Mouse (Mus musculus): ENCODE measurements around the gene Acsl5. TPM values are rescaled to one million over a fixed set of nuclear protein-coding genes. Genes with fewer than 3 reads are reported as not detected.

Acsl5 gene
- polyA plus RNA-seq, 1 experiment, result 185 TPM

DNA sequence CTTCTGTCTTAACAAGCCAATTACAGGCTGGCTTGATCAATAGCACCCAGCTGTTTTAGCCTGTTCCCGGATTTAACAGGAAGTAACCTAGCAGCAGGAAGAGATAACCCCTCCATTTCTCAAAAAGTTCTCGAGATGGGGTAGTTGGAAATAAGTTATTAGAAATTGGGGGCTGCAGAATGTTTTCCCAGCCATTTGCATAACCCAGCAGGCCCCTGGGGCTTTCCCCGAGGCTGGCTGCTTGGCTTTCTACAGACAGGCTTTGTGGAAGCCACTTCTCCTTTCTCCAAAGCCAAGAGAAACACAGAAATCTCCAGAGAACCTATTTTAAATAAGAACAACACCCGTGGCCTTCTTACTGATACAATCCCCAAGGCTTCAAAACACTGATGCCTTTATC is 41.4 kb downstream of the Acsl5 start:
- Histone ChIP-seq H3K4me1 (ENCODE audit: control insufficient read depth, insufficient read depth, insufficient read length, low read length) (no peaks in the 10 kb centered on the region), H3K36me3 (ENCODE audit: control insufficient read depth, insufficient read depth, low read length) (peaks cover 88% of the 10 kb centered on the region), H3K27me3 (ENCODE audit: control insufficient read depth, insufficient read depth, low read length) (no peaks in the 10 kb centered on the region), H3K27ac (ENCODE audit: insufficient read depth, low read depth, low read length) (no peak overlapping the region), H3K4me3 (ENCODE audit: low read depth, low read length) (no peak overlapping the region)
- TF ChIP-seq CTCF (IDR thresholded peaks at IDR 0.05; ENCODE audit: extremely low read depth, insufficient read length, insufficient replicate concordance, low read depth, low read length) (no peak), POLR2A (IDR thresholded peaks at IDR 0.05; ENCODE audit: low read depth, low read length) (no peak)
- WGBS, result 44% methylated on average over 4 of the region's 4 CpGs

GRCm38 (mm10) chr19:55295075-55295474 is 43.3 kb downstream of the Acsl5 start:
- WGBS, result 80% methylated on average over 9 of the region's 9 CpGs

DNA sequence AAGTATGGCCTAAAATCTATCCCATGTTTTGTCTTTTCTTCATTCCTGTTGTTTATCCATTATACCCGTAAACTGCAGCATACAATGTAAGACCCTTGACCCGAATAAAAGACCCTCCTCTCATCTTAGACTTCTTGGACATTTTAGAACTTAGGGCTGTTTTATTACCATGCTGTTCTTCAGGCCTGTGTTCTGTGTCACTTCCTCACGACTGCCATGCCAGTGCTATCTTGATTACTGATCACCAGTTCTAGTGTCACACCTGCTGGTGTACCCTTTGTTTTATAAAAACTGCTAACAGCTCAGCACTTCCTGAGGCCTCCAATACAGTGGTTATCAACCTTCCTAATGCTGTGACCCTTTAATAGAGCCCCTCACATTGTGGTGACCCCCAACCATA is 43.8 kb downstream of the Acsl5 start:
- H3K4me3 ChIP-seq (ENCODE audit: low read depth, low read length), result no peak overlapping the region
- H3K27ac ChIP-seq (ENCODE audit: insufficient read depth, low read depth, low read length), result no peak overlapping the region
- peaks cover 79% of the 10 kb centered on the region for H3K36me3 ChIP-seq (ENCODE audit: control insufficient read depth, insufficient read depth, low read length)
- H3K27me3 ChIP-seq (ENCODE audit: control insufficient read depth, insufficient read depth, low read length), result no peaks in the 10 kb centered on the region
- 64% methylated on average over 3 of the region's 3 CpGs for WGBS
- no peaks in the 10 kb centered on the region for H3K4me1 ChIP-seq (ENCODE audit: control insufficient read depth, insufficient read depth, insufficient read length, low read length)
- TF ChIP-seq CTCF (IDR thresholded peaks at IDR 0.05; ENCODE audit: extremely low read depth, insufficient read length, insufficient replicate concordance, low read depth, low read length), result no peak
- TF ChIP-seq POLR2A (IDR thresholded peaks at IDR 0.05; ENCODE audit: low read depth, low read length), result no peak

More at GRCm38 (mm10) chr19:55295075-55295474, 43.3 kb downstream of the Acsl5 start:
- Histone ChIP-seq H3K27me3 (ENCODE audit: control insufficient read depth, insufficient read depth, low read length) (no peaks in the 10 kb centered on the region), H3K36me3 (ENCODE audit: control insufficient read depth, insufficient read depth, low read length) (peaks cover 82% of the 10 kb centered on the region), H3K4me1 (ENCODE audit: control insufficient read depth, insufficient read depth, insufficient read length, low read length) (no peaks in the 10 kb centered on the region), H3K4me3 (ENCODE audit: low read depth, low read length) (no peak overlapping the region), H3K27ac (ENCODE audit: insufficient read depth, low read depth, low read length) (no peak overlapping the region)
- TF ChIP-seq POLR2A (IDR thresholded peaks at IDR 0.05; ENCODE audit: low read depth, low read length) (no peak), CTCF (IDR thresholded peaks at IDR 0.05; ENCODE audit: extremely low read depth, insufficient read length, insufficient replicate concordance, low read depth, low read length) (no peak)

GRCm38 (mm10) chr19:55296301-55296700 is 44.6 kb downstream of the Acsl5 start:
- Histone ChIP-seq H3K27me3 (ENCODE audit: control insufficient read depth, insufficient read depth, low read length) (no peaks in the 10 kb centered on the region), H3K27ac (ENCODE audit: insufficient read depth, low read depth, low read length) (no peak overlapping the region), H3K4me1 (ENCODE audit: control insufficient read depth, insufficient read depth, insufficient read length, low read length) (no peaks in the 10 kb centered on the region), H3K4me3 (ENCODE audit: low read depth, low read length) (no peak overlapping the region), H3K36me3 (ENCODE audit: control insufficient read depth, insufficient read depth, low read length) (peaks cover 76% of the 10 kb centered on the region)
- TF ChIP-seq POLR2A (IDR thresholded peaks at IDR 0.05; ENCODE audit: low read depth, low read length) (no peak), CTCF (IDR thresholded peaks at IDR 0.05; ENCODE audit: extremely low read depth, insufficient read length, insufficient replicate concordance, low read depth, low read length) (no peak)
- WGBS, result 91% methylated on average over 2 of the region's 2 CpGs

DNA sequence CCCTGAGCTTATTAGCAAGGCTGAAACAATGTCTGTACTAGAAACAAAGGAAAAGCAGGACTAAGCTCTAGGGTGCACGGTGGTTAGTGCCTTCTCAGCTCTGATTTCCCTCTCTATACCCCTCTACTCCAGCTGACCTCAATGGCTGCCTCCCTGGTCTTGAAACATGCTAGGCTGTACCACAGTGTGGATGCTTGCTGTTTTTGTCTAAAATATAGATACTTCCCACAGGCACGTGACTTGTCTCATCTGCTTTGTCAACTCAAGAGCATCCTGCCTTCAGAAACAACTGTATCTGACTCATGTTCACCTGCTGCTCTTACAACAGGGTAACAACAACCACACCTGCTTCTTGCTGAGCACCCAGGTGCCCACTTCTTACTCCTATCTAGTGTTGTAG is 45.8 kb downstream of the Acsl5 start:
- Histone ChIP-seq H3K27me3 (ENCODE audit: control insufficient read depth, insufficient read depth, low read length) (no peaks in the 10 kb centered on the region), H3K36me3 (ENCODE audit: control insufficient read depth, insufficient read depth, low read length) (peaks cover 71% of the 10 kb centered on the region), H3K4me1 (ENCODE audit: control insufficient read depth, insufficient read depth, insufficient read length, low read length) (no peaks in the 10 kb centered on the region), H3K27ac (ENCODE audit: insufficient read depth, low read depth, low read length) (no peak overlapping the region), H3K4me3 (ENCODE audit: low read depth, low read length) (no peak overlapping the region)
- WGBS, result 90% methylated on average over 2 of the region's 2 CpGs
- TF ChIP-seq POLR2A (IDR thresholded peaks at IDR 0.05; ENCODE audit: low read depth, low read length) (no peak), CTCF (IDR thresholded peaks at IDR 0.05; ENCODE audit: extremely low read depth, insufficient read length, insufficient replicate concordance, low read depth, low read length) (no peak)

DNA sequence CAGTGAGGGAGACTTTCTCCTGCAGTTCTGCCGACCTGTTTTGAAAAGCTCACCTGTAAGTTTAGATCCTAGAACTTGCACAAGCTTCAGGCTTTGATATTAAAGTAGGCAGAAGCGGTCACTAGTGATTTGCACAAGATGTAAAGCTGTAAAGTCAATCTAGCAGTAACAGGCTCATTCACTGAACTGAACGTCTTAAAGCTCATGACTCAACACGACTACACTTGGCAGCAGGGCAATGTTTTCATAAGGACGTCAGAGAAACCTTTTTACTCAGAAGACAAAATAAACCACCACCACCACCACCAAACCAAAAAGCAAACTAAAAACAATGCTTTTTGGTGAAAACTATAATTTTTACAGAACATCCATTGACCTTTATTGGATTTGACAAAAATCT is 46.2 kb downstream of the Acsl5 start:
- H3K36me3 ChIP-seq (ENCODE audit: control insufficient read depth, insufficient read depth, low read length), result peaks cover 70% of the 10 kb centered on the region
- 72% methylated on average over 5 of the region's 5 CpGs for WGBS
- H3K27ac ChIP-seq (ENCODE audit: insufficient read depth, low read depth, low read length), result no peak overlapping the region

GRCm38 (mm10) chr19:55299378-55299777 is 47.6 kb downstream of the Acsl5 start:
- WGBS, result 96% methylated on average over 1 of the region's 1 CpGs

More for the DNA sequence above, 46.2 kb downstream of the Acsl5 start:
- Histone ChIP-seq H3K4me1 (ENCODE audit: control insufficient read depth, insufficient read depth, insufficient read length, low read length) (no peaks in the 10 kb centered on the region), H3K27me3 (ENCODE audit: control insufficient read depth, insufficient read depth, low read length) (no peaks in the 10 kb centered on the region), H3K4me3 (ENCODE audit: low read depth, low read length) (no peak overlapping the region)
- TF ChIP-seq POLR2A (IDR thresholded peaks at IDR 0.05; ENCODE audit: low read depth, low read length), result no peak
- no peak for TF ChIP-seq CTCF (IDR thresholded peaks at IDR 0.05; ENCODE audit: extremely low read depth, insufficient read length, insufficient replicate concordance, low read depth, low read length)

More at GRCm38 (mm10) chr19:55299378-55299777, 47.6 kb downstream of the Acsl5 start:
- no peaks in the 10 kb centered on the region for H3K27me3 ChIP-seq (ENCODE audit: control insufficient read depth, insufficient read depth, low read length)
- H3K36me3 ChIP-seq (ENCODE audit: control insufficient read depth, insufficient read depth, low read length), result peaks cover 67% of the 10 kb centered on the region
- H3K4me1 ChIP-seq (ENCODE audit: control insufficient read depth, insufficient read depth, insufficient read length, low read length), result no peaks in the 10 kb centered on the region
- H3K4me3 ChIP-seq (ENCODE audit: low read depth, low read length), result no peak overlapping the region
- TF ChIP-seq POLR2A (IDR thresholded peaks at IDR 0.05; ENCODE audit: low read depth, low read length) (no peak), CTCF (IDR thresholded peaks at IDR 0.05; ENCODE audit: extremely low read depth, insufficient read length, insufficient replicate concordance, low read depth, low read length) (no peak)
- H3K27ac ChIP-seq (ENCODE audit: insufficient read depth, low read depth, low read length), result no peak overlapping the region
